Mouse (Mus musculus) urinary bladder, postnatal 10 days (tissue): Measurements from ENCODE around the gene 2900026A02Rik.
A peak's percentile ranks its signal among the peaks of the same experiment; 100 is the strongest.

Experiments
- DNase-seq: peaks from one replicate; pipeline ENCODE4 v3.0.0; 2022; ENCODE audit warnings: low spot score

2900026A02Rik gene

DNA sequence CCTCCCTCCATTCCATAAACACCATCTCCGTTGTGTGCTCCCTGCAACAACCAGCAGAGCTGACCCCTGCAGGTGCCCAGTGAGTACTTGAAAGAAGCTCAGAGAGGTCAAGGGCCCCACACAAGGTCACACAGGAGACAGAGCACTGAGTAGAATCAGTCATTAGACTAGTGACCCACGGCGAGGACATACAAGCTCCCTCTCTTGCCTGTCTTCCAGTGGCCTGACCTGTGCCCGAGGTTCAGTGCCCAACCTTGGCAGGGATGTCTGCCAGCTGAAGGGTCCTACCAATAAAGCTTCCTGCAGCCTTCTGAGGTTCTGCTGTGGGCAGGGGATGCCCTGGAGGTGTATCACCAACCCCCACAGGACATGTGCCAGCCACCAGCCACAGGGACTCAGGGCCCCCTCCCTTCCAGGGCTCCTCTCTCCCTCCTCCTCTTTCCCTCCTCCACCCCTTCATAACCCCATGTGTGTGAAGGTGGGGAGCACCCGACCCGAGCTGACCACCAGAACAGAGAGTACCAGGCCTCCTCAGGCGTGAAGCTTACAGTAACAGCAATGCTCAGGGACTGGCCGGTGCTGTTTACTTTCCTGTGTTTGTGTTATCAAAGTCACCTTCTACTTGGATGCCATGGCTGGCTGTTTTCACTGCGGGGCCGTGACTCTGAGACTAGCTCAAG, 8.7 kb downstream of the 2900026A02Rik start:
- DNase-seq, result no peak

GRCm38 (mm10) chr5:113210314-113210713, 10.7 kb downstream of the 2900026A02Rik start:
- DNase-seq, result no peak

- no peak for DNase-seq
Observed at GRCm38 (mm10) chr5:113209898-113210297, 11.1 kb downstream of the 2900026A02Rik start.

GRCm38 (mm10) chr5:113209401-113209750, 11.7 kb downstream of the 2900026A02Rik start:
- no peak for DNase-seq

DNA sequence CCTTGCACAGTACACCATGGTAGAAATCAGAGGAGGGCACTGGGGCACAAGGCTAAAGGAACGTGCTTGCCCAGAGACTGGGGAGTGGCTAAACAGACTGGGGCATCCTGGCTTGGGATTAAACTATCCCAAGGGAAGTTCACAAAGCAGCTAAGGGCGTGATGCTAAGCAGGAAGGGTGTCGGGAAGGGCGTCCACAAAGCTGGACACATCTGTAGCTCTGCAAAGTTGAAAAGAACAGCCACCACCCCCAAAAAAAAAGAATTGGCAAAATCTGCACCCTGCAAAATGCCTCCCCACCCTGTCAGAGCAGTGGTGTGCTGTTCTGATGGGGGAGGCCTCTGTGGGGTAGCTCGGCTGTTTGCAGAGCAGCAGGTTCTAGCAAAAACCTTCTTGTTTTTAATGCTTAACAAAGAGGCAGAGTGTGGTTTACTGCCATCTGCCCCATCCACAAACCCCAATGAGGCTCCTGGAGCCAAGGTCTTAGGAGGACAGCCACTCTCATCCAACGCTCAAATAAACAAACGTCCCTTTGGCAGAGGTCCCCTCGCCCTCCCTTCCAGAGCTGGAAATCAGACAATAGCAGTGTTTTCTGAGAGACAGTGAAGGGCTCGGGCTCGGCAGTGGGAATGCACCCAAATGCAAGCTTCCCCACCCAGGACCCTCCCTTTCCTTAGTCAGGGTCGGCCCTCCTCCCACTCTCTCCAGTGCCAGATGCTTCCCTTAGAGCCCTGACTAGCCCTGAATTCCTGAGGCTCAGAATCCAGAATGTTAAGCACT, 12.2 kb downstream of the 2900026A02Rik start:
- no peak for DNase-seq

- DNase-seq, result no peak
Observed at GRCm38 (mm10) chr5:113208048-113208447, 13.0 kb downstream of the 2900026A02Rik start.

- no peak for DNase-seq
Observed at GRCm38 (mm10) chr5:113206670-113207352, 14.2 kb downstream of the 2900026A02Rik start.

GRCm38 (mm10) chr5:113204193-113204592, 16.8 kb downstream of the 2900026A02Rik start:
- no peak for DNase-seq

DNA sequence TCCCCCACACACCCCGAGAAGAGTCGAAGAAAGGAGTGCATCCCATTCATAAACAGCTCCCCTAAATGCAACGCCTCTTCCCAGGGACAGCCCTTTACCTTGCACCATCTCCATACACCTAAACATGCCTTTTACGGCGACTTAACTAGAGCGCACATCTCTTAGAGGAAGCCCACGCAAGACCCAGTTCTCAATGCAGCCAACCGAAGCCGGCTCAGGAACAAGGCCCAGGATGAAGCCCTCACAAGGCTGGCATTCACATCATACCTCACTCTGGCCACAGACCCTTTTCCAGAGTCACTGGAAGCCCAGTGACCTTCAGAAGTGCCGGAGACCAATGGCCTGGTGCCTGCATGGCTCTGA, 21.3 kb downstream of the 2900026A02Rik start:
- no peak for DNase-seq

DNA sequence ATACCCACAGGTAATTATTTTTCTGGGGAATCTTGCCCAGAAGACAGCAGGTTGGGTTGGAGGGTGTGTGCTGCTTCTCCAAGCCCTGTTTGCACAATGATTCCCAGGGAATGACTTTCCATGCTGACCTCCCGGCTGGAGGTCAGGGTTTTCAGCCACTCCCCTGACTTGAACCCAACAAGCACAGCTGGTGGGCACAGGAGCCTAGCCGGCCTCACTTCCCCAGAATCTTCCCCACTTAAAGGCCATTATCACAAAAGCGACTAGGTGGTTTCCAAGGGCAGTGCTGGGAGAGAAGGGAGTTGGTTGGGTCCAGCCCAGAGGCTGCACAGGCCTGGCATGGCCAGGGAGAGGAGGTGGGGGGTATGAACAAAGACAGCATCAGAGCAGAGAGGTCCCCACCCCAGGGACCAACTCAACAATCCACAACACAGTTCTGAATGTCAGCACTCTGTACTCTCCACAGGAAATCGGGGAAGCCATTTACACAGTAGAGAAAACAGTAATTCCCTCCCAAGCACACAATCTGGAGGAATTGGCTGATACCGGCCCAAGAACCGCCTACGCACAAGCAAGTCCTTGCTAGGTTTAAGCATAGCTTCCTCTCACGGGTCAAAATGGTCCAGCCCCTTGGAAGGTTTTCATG, 21.8 kb downstream of the 2900026A02Rik start:
- no peak for DNase-seq

GRCm38 (mm10) chr5:113196916-113197794, 23.9 kb downstream of the 2900026A02Rik start:
- no peak for DNase-seq

DNA sequence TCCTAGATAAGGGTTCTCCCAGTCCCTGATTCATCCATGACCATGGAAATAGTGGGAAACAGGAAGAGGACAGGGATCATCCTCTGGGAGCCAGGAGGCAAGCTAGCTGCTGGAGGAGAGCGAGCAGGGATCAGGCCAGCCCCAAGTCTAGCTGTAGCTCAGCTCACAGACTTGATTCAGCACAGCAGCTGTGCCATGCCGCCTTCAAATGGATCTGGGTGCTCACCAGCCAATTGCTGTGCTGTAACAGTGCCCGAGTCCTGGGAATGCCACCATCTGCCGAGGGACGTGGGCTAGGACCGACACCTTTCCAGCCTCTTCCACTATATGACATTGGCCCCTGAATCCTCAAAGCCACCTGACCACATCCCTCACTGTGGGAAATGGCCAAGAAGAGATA, 25.1 kb downstream of the 2900026A02Rik start:
- no peak for DNase-seq

DNA sequence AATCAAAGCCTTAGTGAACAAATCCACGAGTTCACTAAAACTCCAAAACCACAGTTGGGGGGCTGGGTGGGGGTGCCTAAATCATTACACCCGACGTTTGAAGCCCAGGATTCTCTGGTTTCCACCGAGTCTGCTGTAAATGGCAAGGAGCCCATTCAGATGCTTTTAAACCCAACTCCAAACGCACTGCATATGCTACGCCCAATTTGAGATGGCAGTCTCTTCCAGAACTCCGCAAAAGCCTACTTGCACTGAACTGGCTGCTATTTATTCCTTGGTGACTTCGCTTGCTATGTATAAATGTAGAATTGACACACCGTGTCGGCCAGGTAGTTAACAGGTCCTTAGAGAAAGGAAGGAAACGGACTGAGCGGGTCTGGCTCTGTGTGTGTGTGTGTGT, 25.6 kb downstream of the 2900026A02Rik start:
- DNase-seq, result no peak

- no peak for DNase-seq
Observed at GRCm38 (mm10) chr5:113193762-113194161, 27.3 kb downstream of the 2900026A02Rik start.

- DNase-seq, result no peak
Observed at GRCm38 (mm10) chr5:113191901-113192300, 29.1 kb downstream of the 2900026A02Rik start.

DNA sequence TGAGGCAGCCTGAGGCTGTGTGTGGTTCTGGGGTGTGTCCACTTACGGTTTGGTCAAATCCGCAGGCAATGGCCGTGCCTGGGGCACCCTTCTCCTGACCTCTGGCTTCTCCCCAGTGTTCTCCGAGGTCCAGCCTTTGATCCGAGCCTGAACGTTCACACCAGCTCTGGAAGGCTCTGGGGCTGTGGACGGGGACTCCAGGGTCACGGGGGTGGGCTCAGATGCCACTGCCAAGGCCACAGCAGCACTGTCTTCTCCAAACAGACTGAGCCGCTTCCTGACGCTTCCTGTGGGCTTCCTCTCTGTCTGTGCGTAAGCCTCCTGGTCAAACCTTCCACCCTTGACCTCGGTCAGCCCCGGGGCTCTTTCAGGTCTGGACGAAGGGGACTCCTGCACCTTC, 30.5 kb downstream of the 2900026A02Rik start:
- DNase-seq, result no peak

- DNase-seq, result no peak
Observed at GRCm38 (mm10) chr5:113181441-113181840, 39.6 kb downstream of the 2900026A02Rik start.

- no peak for DNase-seq
Observed at GRCm38 (mm10) chr5:113180755-113181154, 40.3 kb downstream of the 2900026A02Rik start.

GRCm38 (mm10) chr5:113179843-113180682, 41.0 kb downstream of the 2900026A02Rik start:
- DNase-seq, result peak; percentile 75

DNA sequence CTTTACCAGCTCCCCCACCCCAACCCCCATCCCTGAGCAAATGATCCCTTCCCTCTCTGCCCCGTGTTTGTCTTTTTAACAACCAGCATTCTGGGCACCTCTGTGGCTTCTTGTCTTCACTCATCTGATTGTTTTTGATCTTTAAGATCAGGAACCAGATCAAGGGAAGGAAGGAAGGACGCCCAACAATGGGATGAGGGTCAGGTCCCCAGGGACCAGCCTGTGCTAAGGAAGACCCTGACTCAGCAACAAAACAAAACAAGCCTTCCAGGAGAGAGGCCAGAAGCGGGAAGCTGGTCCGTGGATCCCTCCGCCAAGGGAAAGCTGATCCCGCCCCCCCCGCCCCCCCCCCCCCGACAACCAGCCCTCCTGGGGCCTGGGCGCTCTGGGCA, 41.6 kb downstream of the 2900026A02Rik start:
- DNase-seq, result no peak

GRCm38 (mm10) chr5:113175976-113176375, 45.1 kb downstream of the 2900026A02Rik start:
- DNase-seq, result no peak
